Mouse (Mus musculus): ENCODE results near the gene Chd4. TPM values are rescaled to one million over a fixed set of nuclear protein-coding genes. Genes with fewer than 3 reads are reported as not detected.
A peak's percentile ranks its signal among the peaks of the same experiment; 100 is the strongest.
"Not testable (repeated sequence)": the region's sequence is repeated elsewhere in the genome, so short reads cannot be mapped to it uniquely, and the experiment has no call there.

The Chd4 gene
- polyA plus RNA-seq, 1 experiment from 2014 or later, result 70.1 TPM

DNA sequence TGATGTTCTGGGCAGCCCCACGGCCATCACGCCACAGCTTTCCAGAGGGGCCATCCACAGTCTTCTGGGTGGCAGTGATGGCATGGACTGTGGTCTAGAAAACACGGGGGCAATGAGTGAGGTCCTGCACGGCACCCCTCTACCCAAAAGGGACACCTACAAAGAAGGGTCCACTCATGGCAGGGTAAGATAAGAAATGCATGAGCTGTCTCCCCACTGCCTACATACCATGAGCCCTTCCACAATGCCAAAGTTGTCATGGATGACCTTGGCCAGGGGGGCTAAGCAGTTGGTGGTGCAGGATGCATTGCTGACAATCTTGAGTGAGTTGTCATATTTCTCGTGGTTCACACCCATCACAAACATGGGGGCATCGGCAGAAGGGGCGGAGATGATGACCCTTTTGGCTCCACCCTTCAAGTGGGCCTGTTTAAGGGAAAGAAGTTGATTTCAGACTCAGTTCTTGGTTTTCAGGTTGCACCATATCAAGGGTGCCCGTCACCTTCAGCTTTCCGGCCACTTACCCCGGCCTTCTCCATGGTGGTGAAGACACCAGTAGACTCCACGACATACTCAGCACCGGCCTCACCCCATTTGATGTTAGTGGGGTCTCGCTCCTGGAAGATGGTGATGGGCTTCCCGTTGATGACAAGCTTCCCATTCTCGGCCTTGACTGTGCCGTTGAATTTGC lies 67.0 kb downstream of the Chd4 start:
- Histone ChIP-seq H3K4me1 (ENCODE audit: control insufficient read depth, insufficient read depth, low read length) (peaks cover 22% of the 10 kb centered on the region), H3K36me3 (ENCODE audit: control insufficient read depth, insufficient read depth, low read length) (peaks cover 61% of the 10 kb centered on the region)
- not testable (repeated sequence) for H3K9ac ChIP-seq (ENCODE audit: low read depth, low read length); DNase-seq (ENCODE audit: low spot score); H3K4me3 ChIP-seq (ENCODE audit: low read depth, low read length); H3K4me2 ChIP-seq (ENCODE audit: low read depth, low read length); H3K27ac ChIP-seq (replicated peaks; ENCODE audit: low read depth, low read length); H3K27me3 ChIP-seq (replicated peaks; ENCODE audit: control insufficient read depth, insufficient read depth, low read length); ATAC-seq (ENCODE audit: low read depth); H3K9me3 ChIP-seq (ENCODE audit: control insufficient read depth, low read length)
- WGBS, result 74% methylated on average over 10 of the region's 16 CpGs

GRCm38 (mm10) chr6:125163801-125164657 lies 68.2 kb downstream of the Chd4 start:
- DNase-seq (ENCODE audit: low spot score) (peak; percentile 38), ATAC-seq (ENCODE audit: low read depth) (no peak)
- H3K9me3 ChIP-seq (ENCODE audit: control insufficient read depth, low read length), result no peaks in the 10 kb centered on the region
- H3K27me3 ChIP-seq (replicated peaks; ENCODE audit: control insufficient read depth, insufficient read depth, low read length), result no peaks in the 10 kb centered on the region
- H3K4me1 ChIP-seq (ENCODE audit: control insufficient read depth, insufficient read depth, low read length), result peaks cover 22% of the 10 kb centered on the region
- H3K27ac ChIP-seq (replicated peaks; ENCODE audit: low read depth, low read length), result peak overlapping the region; percentile 91
- peaks cover 66% of the 10 kb centered on the region for H3K36me3 ChIP-seq (ENCODE audit: control insufficient read depth, insufficient read depth, low read length)
- H3K4me2 ChIP-seq (ENCODE audit: low read depth, low read length), result peak overlapping the region; percentile 94
- H3K9ac ChIP-seq (ENCODE audit: low read depth, low read length), result peak overlapping the region; percentile 95
- H3K4me3 ChIP-seq (ENCODE audit: low read depth, low read length), result peak overlapping the region; percentile 70
- 3% methylated on average over 20 of the region's 20 CpGs for WGBS

DNA sequence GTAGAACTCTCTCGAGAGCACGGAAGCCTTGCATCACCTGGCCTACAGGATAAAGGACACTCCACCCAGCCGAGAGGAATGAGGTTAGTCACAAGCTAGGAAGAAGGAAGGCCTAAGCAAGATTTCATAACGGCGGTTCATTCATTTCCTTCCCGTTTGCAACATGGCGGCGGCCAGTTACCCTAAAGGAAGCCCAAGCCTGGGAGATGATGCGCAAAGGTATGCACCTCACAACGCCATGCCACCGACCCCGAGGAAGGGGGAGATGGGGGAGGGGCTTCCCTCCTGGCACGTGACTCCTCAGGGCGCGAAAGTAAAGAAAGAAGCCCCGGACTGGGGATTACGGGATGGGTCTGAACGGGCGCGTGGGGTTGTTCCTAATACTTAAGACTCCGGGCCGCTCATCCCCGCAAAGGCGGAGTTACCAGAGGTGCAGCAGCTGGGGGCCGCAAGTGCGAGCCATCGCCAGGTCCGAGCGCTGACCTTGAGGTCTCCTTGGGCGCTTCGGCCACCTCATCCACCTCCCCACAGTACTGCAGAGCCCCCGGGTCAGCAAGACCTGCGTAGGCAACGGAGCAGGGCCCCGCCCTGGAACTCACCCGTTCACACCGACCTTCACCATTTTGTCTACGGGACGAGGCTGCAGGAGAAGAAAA lies 69.0 kb downstream of the Chd4 start:
- Histone ChIP-seq H3K27ac (replicated peaks; ENCODE audit: low read depth, low read length) (peak overlapping the region; percentile 91), H3K9me3 (ENCODE audit: control insufficient read depth, low read length) (no peaks in the 10 kb centered on the region), H3K27me3 (replicated peaks; ENCODE audit: control insufficient read depth, insufficient read depth, low read length) (no peaks in the 10 kb centered on the region), H3K4me2 (ENCODE audit: low read depth, low read length) (peak overlapping the region; percentile 94), H3K36me3 (ENCODE audit: control insufficient read depth, insufficient read depth, low read length) (peaks cover 66% of the 10 kb centered on the region), H3K4me1 (ENCODE audit: control insufficient read depth, insufficient read depth, low read length) (peaks cover 22% of the 10 kb centered on the region), H3K9ac (ENCODE audit: low read depth, low read length) (peak overlapping the region; percentile 95), H3K4me3 (ENCODE audit: low read depth, low read length) (peak overlapping the region; percentile 70)
- under 1% methylated on average over 25 of the region's 39 CpGs for WGBS
- ATAC-seq (ENCODE audit: low read depth) (no peak; the same call in 1 of the 2 replicates), DNase-seq (ENCODE audit: low spot score) (peak; percentile 87)

GRCm38 (mm10) chr6:125165328-125165891 lies 69.6 kb downstream of the Chd4 start:
- peaks cover 68% of the 10 kb centered on the region for H3K36me3 ChIP-seq (ENCODE audit: control insufficient read depth, insufficient read depth, low read length)
- H3K9ac ChIP-seq (ENCODE audit: low read depth, low read length), result peak overlapping the region; percentile 95
- H3K27me3 ChIP-seq (replicated peaks; ENCODE audit: control insufficient read depth, insufficient read depth, low read length), result no peaks in the 10 kb centered on the region
- peak overlapping the region; percentile 94 for H3K4me2 ChIP-seq (ENCODE audit: low read depth, low read length)
- H3K9me3 ChIP-seq (ENCODE audit: control insufficient read depth, low read length), result no peaks in the 10 kb centered on the region
- DNase-seq (ENCODE audit: low spot score) (peak; percentile 99), ATAC-seq (ENCODE audit: low read depth) (peak; percentile 90)
- peak overlapping the region; percentile 70 for H3K4me3 ChIP-seq (ENCODE audit: low read depth, low read length)
- H3K4me1 ChIP-seq (ENCODE audit: control insufficient read depth, insufficient read depth, low read length), result peaks cover 22% of the 10 kb centered on the region
- H3K27ac ChIP-seq (replicated peaks; ENCODE audit: low read depth, low read length), result peak overlapping the region; percentile 95
- 1% methylated on average over 36 of the region's 36 CpGs for WGBS

DNA sequence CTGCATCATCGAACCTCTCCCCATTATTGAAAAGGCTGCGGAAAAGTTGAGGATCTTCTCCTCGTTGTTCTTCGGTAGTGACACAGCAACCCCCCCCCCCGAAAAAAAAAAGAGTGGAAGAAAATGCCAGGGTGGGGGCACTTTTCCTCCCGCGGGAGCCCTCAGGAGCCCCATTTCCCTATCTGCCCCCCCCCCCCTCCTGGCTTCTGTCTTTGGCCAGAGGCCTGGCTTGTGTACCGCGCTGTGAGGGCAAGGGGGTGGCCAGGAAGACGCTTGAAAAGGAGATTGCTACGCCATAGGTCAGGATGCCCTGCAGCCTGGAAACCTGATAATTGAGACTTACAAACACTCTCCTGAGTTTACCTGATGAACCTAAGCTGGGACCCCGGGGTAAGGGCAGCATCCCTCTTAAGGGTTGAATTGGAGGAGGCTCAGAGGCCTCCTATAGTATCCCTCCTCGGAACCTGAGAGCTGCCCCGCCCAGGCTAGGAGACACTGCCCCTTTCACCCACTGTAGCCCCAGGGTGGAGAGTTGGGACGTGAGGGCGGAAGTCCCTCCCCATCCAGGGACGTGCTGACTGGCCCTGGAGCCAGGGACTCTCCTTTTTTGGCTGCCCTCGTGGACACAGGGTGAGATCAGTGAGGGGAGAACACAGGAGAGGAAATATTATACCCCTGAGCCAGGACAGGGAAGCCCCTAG lies 70.4 kb downstream of the Chd4 start, which contains the start of gene Gapdh:
Gene Gapdh, minus strand, starts transcription at position 417 of the 701 bp plus-strand sequence.
- no peaks in the 10 kb centered on the region for H3K27me3 ChIP-seq (replicated peaks; ENCODE audit: control insufficient read depth, insufficient read depth, low read length)
- WGBS, result 0% methylated on average over 13 of the region's 18 CpGs
- peaks cover 68% of the 10 kb centered on the region for H3K36me3 ChIP-seq (ENCODE audit: control insufficient read depth, insufficient read depth, low read length)
- DNase-seq (ENCODE audit: low spot score) (peak; percentile 91), ATAC-seq (ENCODE audit: low read depth) (peak; percentile 64)
- H3K4me1 ChIP-seq (ENCODE audit: control insufficient read depth, insufficient read depth, low read length), result peaks cover 22% of the 10 kb centered on the region
- peak within 1 kb of the TSS; percentile 95 for H3K27ac ChIP-seq (replicated peaks; ENCODE audit: low read depth, low read length)
- peak within 1 kb of the TSS; percentile 95 for H3K9ac ChIP-seq (ENCODE audit: low read depth, low read length)
- no peaks in the 10 kb centered on the region for H3K9me3 ChIP-seq (ENCODE audit: control insufficient read depth, low read length)
- peak within 1 kb of the TSS; percentile 70 for H3K4me3 ChIP-seq (ENCODE audit: low read depth, low read length)
- H3K4me2 ChIP-seq (ENCODE audit: low read depth, low read length), result peak within 1 kb of the TSS; percentile 94

DNA sequence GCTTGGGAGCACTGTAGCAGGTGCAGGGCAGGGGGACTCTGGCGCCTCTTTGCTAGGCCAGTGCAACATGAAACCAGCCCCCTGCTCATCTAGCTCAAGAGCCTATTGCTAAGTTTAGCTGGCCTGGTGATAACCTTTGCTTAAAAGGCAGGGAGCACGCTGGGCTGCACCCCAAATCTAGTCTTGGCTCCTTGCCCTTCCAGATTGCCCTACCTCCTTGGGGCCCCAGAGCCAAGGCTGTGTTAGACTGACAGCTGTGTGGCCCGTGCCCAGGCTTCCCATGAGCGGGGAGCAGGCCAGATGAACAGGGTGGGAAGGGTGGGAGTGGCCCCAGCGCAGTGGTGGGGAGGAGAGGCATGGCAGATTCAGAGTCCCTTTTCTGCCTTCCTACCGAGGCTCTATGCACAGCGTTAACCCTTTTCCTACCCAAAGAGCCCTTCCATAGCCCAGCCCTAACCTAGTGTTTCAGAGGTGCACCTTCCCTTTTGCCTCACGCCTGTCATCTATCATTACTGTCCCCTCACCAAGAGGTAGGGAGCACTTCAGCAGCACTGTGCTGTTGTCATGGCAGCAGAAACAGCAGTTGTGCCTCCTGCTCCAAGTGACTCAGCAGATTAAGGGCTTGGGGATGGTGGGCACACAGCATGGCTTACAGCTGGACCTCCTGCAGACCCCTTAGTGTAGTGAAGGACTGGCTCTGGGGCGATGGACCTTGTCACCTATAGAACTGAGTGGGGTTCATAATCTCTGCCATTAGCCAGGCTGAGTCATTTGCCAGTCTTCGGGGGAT lies 71.3 kb downstream of the Chd4 start:
- Histone ChIP-seq H3K36me3 (ENCODE audit: control insufficient read depth, insufficient read depth, low read length) (peaks cover 68% of the 10 kb centered on the region), H3K4me1 (ENCODE audit: control insufficient read depth, insufficient read depth, low read length) (peaks cover 22% of the 10 kb centered on the region)
- 18% methylated on average over 9 of the region's 10 CpGs for WGBS

GRCm38 (mm10) chr6:125168086-125168485 lies 72.3 kb downstream of the Chd4 start:
- ATAC-seq (ENCODE audit: low read depth) (no peak), DNase-seq (ENCODE audit: low spot score) (no peak)
- H3K4me3 ChIP-seq (ENCODE audit: low read depth, low read length), result no peak overlapping the region
- peaks cover 72% of the 10 kb centered on the region for H3K36me3 ChIP-seq (ENCODE audit: control insufficient read depth, insufficient read depth, low read length)
- H3K9ac ChIP-seq (ENCODE audit: low read depth, low read length), result no peak overlapping the region
- peaks cover 22% of the 10 kb centered on the region for H3K4me1 ChIP-seq (ENCODE audit: control insufficient read depth, insufficient read depth, low read length)
- no peaks in the 10 kb centered on the region for H3K9me3 ChIP-seq (ENCODE audit: control insufficient read depth, low read length)
- no peaks in the 10 kb centered on the region for H3K27me3 ChIP-seq (replicated peaks; ENCODE audit: control insufficient read depth, insufficient read depth, low read length)
- no peak overlapping the region for H3K4me2 ChIP-seq (ENCODE audit: low read depth, low read length)
- no peak overlapping the region for H3K27ac ChIP-seq (replicated peaks; ENCODE audit: low read depth, low read length)
- 91% methylated on average over 14 of the region's 14 CpGs for WGBS

More for the DNA sequence above, 71.3 kb downstream of the Chd4 start:
- peak overlapping the region; percentile 66 for H3K9ac ChIP-seq (ENCODE audit: low read depth, low read length)
- peak overlapping the region; percentile 70 for H3K4me3 ChIP-seq (ENCODE audit: low read depth, low read length)
- H3K9me3 ChIP-seq (ENCODE audit: control insufficient read depth, low read length), result no peaks in the 10 kb centered on the region
- peak overlapping the region; percentile 94 for H3K4me2 ChIP-seq (ENCODE audit: low read depth, low read length)
- no peaks in the 10 kb centered on the region for H3K27me3 ChIP-seq (replicated peaks; ENCODE audit: control insufficient read depth, insufficient read depth, low read length)
- ATAC-seq (ENCODE audit: low read depth) (peak; percentile 35), DNase-seq (ENCODE audit: low spot score) (peak; percentile 86)
- peak overlapping the region; percentile 95 for H3K27ac ChIP-seq (replicated peaks; ENCODE audit: low read depth, low read length)
